Mouse (Mus musculus) ovary, adult 2 months (tissue): ENCODE data around the gene Ucp1. TPM values are rescaled to one million over a fixed set of nuclear protein-coding genes. Genes with fewer than 3 reads are reported as not detected.

Source experiments
- polyA plus RNA-seq: library from polyadenylated mRNA; depleted of rRNA; stranded (reverse); fragments of >200 nt; gene quantifications from 2 replicates; pipeline ENCODE4 v1.2.3, GENCODE M21; 2012; rRNA removed

Gene Ucp1
- polyA plus RNA-seq = 0.10 TPM in 1 of 2 replicates, not detected in the other

GRCm38 (mm10) chr8:83290176-83290575 is at the start of gene Ucp1:
Ucp1 (plus strand) TSS chr8:83290352.

GRCm38 (mm10) chr8:83331899-83332697 is 41.9 kb downstream of the Ucp1 start, which contains the start of gene Elmod2:
Elmod2 (minus strand) TSS chr8:83332486.

Other genes starting within 250 kb of the Ucp1 start
- gene Tbc1d9, start 125.0 kb upstream of the Ucp1 start, polyA plus RNA-seq = 7.5 and 9.0 TPM in 2 replicates
- 1.1 and 2.1 TPM in 2 replicates for gene Gm10645, start 124.2 kb upstream of the Ucp1 start, polyA plus RNA-seq
- 2.0 and 2.3 TPM in 2 replicates for gene Elmod2, start 42.1 kb downstream of the Ucp1 start, polyA plus RNA-seq
- gene Mgat4d, start 58.1 kb downstream of the Ucp1 start, polyA plus RNA-seq = not detected in 2 replicates
- not detected in 2 replicates for gene Clgn, start 99.5 kb downstream of the Ucp1 start, polyA plus RNA-seq
- 1.5 TPM in 2 replicates for gene Scoc, start 168.0 kb downstream of the Ucp1 start, polyA plus RNA-seq
- gene Olfr370, start 245.4 kb downstream of the Ucp1 start, polyA plus RNA-seq = 0.28 and 0.30 TPM in 2 replicates